Mouse (Mus musculus) small intestine, adult 2 months (tissue): ENCODE data around the gene Cyp3a41a.
"Not testable (repeated sequence)": the region's sequence is repeated elsewhere in the genome, so short reads cannot be mapped to it uniquely, and the experiment has no call there.

Experiments
- CTCF ChIP-seq: fragments of 200-500 bp; IDR thresholded peaks from 2 replicates; pipeline ENCODE4 v1.5.1; 2012; ENCODE audit warnings: low read depth, mild to moderate bottlenecking, control low read depth, inconsistent platforms, low read length, moderate library complexity, mixed read lengths; ENCODE audit not compliant: insufficient replicate concordance, insufficient read length; ENCODE audit errors: extremely low read depth
- POLR2A ChIP-seq: fragments of 200-500 bp; IDR thresholded peaks from 2 replicates; pipeline ENCODE4 v1.6.1; 2012; ENCODE audit warnings: low read depth, mild to moderate bottlenecking, control low read depth, inconsistent platforms, low read length, moderate library complexity

DNA sequence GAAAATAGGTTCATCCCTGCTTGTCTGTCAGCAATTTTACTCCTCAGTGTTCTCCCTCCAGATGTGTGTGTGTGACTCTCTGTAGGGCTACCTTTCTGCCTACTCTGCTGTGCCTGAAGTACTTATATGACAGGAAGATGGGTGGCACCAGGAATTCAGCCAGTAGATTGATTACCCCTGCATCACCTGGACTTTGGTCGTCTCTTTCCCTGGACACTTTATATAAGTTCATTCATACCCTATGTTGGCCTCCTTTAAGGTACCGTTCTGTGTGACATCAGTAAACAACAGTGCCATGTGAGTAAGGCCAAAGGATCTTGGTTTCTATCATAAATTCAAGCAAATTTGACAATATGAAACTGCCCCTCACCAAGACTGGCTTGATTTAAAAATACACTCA is at the start of gene Cyp3a41a:
- TF ChIP-seq CTCF, POLR2A: not testable (repeated sequence)
